Mouse (Mus musculus) left cerebral cortex, postnatal 25 days (tissue): ENCODE data around the gene Fbxl4. TPM values are rescaled to one million over a fixed set of nuclear protein-coding genes. Genes with fewer than 3 reads are reported as not detected.

Experiments
- DNase-seq, 2 experiments: peaks; one replicate each; pipeline ENCODE4 v3.0.0; 2022; ENCODE audit warnings: low spot score in 2 of 2, mixed read lengths in 1 of 2
- intact Hi-C: fragments of 180-260 bp; cut with DNase I; formaldehyde crosslinking; loops from one replicate; pipeline ENCODE4 v1.15.1; 2025
- total RNA-seq, 2 experiments: library from RNA; stranded (reverse); gene quantifications; 2 replicates each; pipeline ENCODE4 v1.2.3; 2021

The Fbxl4 gene
- total RNA-seq, 2 experiments from 2014 or later, result 14.4 to 16.7 TPM

GRCm38 (mm10) chr4:22428150-22428549 lies 70.8 kb downstream of the Fbxl4 start:
- intact Hi-C loops, result no loop called here
- no peak for DNase-seq

GRCm38 (mm10) chr4:22469575-22469974 lies 112.2 kb downstream of the Fbxl4 start:
- intact Hi-C loops, result no loop called here
- DNase-seq, result no peak

- intact Hi-C loops, result loop anchor here (1.0 to 10.0 kb wide), 6 partner anchors 120 to 1677 kb away; partner anchors contain the start of gene Fbxl4
- peak in 1 of 2 experiments; percentile 75 for DNase-seq
These were observed 119.8 kb downstream of the Fbxl4 start for GRCm38 (mm10) chr4:22476967-22477710.

GRCm38 (mm10) chr4:22477711-22478230 lies 120.4 kb downstream of the Fbxl4 start:
- intact Hi-C loops, result loop anchor here (1.0 to 10.0 kb wide), 7 partner anchors 120 to 1765 kb away; partner anchors contain the start of gene Fbxl4

GRCm38 (mm10) chr4:22478488-22479367 lies 121.4 kb downstream of the Fbxl4 start:
- peak in 1 of 2 experiments; percentile 18 for DNase-seq
- intact Hi-C loops, result loop anchor here (2.0 to 10.0 kb wide), 6 partner anchors 121 to 1764 kb away; partner anchors contain the start of gene Fbxl4

More at GRCm38 (mm10) chr4:22477711-22478230, 120.4 kb downstream of the Fbxl4 start:
- DNase-seq, result peak in 1 of 2 experiments; percentile 48

GRCm38 (mm10) chr4:22479368-22480090 lies 122.2 kb downstream of the Fbxl4 start:
- DNase-seq, result peak in 1 of 2 experiments; percentile 24
- intact Hi-C loops, result loop anchor here (2.0 to 10.0 kb wide), 7 partner anchors 122 to 1763 kb away; partner anchors contain the start of gene Fbxl4

GRCm38 (mm10) chr4:22480091-22480857 lies 122.9 kb downstream of the Fbxl4 start:
- intact Hi-C loops, result loop anchor here (10.0 kb wide), 1 partner anchor 1735 kb away; no protein-coding TSS in a partner anchor
- DNase-seq, result no peak

GRCm38 (mm10) chr4:22480858-22481205 lies 123.5 kb downstream of the Fbxl4 start:
- no peak for DNase-seq
- intact Hi-C loops, result loop anchor here (10.0 kb wide), 1 partner anchor 1734 kb away; no protein-coding TSS in a partner anchor

GRCm38 (mm10) chr4:22482118-22482517 lies 124.8 kb downstream of the Fbxl4 start:
- DNase-seq, result no peak
- intact Hi-C loops, result loop anchor here (10.0 kb wide), 1 partner anchor 1733 kb away; no protein-coding TSS in a partner anchor

GRCm38 (mm10) chr4:22482756-22483280 lies 125.5 kb downstream of the Fbxl4 start:
- intact Hi-C loops, result loop anchor here (10.0 kb wide), 1 partner anchor 1732 kb away; no protein-coding TSS in a partner anchor
- no peak for DNase-seq

- intact Hi-C loops, result loop anchor here (10.0 kb wide), 1 partner anchor 1731 kb away; no protein-coding TSS in a partner anchor
- no peak for DNase-seq
These were observed 126.2 kb downstream of the Fbxl4 start for GRCm38 (mm10) chr4:22483548-22483947.

Other genes with a start within 250 kb of the Fbxl4 start
- gene Pou3f2, start 130.8 kb downstream of the Fbxl4 start, total RNA-seq, result 10 to 100 TPM; 26.3 to 27.8 TPM